Mouse (Mus musculus): ENCODE results near the gene Ttc26. TPM values are rescaled to one million over a fixed set of nuclear protein-coding genes. Genes with fewer than 3 reads are reported as not detected.
"Not testable (repeated sequence)": the region's sequence is repeated elsewhere in the genome, so short reads cannot be mapped to it uniquely, and the experiment has no call there.

Ttc26 gene
- polyA plus RNA-seq, 1 experiment from 2014 or later: 6.4 TPM

DNA sequence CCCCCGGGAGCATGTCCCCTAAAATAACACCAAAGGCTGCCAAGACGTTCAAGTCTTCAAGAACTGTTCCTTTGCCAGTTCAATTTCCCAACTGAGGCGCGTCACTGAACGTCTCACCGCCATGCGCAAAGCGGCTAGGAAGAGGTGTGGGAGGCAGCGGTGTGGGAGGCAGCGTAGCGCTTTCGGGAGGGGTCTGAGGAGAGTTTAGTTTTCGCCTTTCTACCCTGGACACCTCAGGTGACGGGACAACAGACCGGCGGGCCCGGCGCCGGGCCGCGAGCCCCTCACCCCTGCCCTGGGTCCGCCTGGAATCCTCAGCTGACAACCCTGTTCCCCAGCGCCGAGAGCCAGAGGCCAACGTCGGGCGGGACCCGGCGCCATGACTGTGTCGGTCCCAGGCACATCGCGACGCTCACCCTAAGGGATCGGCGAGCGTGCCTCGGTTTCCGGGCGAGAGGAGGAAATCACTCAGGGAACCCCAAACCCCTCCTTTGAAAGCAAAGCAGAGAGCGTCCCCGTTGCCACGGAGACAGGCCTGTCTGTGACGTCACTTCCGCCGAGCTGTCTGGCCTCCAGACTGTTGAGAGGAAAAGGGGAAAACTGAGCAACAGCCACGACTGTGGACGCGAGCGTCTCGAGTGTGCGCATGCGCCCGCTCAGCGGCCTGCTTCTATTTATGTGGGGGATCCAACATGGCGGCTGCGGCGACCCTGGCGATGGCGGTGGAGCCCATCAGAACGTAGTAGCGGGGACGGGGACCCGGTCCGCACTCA is 52.2 kb downstream of the Ttc26 start, which contains the start of gene Ubn2:
Ubn2 (plus strand) TSS at position 690 of the 773 bp plus-strand sequence.
- H3K27me3 ChIP-seq: no peaks in the 10 kb centered on the region
- H3K36me3 ChIP-seq: no peaks in the 10 kb centered on the region
- peak; percentile 99 for ATAC-seq (ENCODE audit: low read depth)
- peak within 1 kb of the TSS; percentile 77 for H3K4me2 ChIP-seq
- H3K9ac ChIP-seq: peak within 1 kb of the TSS; percentile 98
- WGBS: under 1% methylated on average over 64 of the region's 64 CpGs
- peak within 1 kb of the TSS; percentile 99 for H3K27ac ChIP-seq (replicated peaks)
- peak within 1 kb of the TSS; percentile 98 for H3K4me3 ChIP-seq
- peaks cover 37% of the 10 kb centered on the region for H3K4me1 ChIP-seq (replicated peaks)
- H3K9me3 ChIP-seq: no peaks in the 10 kb centered on the region

DNA sequence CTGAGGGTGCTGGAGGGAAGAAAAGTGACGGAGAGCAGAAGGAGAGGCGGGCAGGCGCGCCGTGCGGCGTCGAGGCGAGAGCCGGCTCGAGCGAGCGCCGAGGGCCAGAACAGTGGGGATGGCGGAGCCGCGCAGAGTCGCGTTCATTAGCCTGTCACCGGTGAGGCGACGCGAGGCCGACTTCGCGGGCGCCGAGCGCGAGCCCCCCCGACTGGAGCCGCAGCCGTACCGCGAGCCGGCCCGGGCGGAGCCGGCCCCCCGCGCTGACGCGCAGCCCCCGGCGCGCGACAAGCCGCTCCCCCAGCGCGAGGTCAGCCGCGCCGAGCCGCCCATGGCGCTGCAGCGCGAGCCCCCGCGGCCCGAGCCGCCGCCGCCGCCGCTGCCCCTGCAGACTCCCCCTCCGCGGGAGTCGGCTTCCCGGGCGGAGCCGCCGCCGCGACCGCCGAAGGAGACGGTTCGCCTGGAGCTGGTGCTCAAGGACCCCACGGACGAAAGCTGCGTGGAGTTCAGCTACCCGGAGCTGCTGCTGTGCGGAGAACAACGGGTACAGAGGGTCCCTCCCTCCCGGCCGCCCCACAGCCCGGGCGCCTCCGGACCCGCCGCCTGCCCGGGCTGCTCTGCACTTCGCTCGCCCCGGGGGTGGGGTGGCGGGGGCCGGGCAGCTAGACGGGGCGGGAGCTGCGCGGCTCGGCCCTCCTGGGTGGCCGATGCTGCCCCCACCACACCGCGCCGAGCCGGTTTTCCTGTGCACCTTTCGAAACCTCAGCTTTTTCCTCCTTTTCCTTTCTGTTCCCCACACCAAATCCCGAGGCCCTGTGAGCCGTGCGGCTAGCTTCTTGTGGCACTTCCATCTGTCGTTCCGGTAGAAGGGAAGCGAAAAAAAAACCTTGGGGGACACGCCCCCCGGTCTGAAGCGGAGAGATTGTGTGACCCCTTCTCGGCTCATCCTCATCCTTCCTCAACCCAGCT is 53.1 kb downstream of the Ttc26 start:
- peak; percentile 86 for ATAC-seq (ENCODE audit: low read depth)
- WGBS: under 1% methylated on average over 115 of the region's 118 CpGs

DNA sequence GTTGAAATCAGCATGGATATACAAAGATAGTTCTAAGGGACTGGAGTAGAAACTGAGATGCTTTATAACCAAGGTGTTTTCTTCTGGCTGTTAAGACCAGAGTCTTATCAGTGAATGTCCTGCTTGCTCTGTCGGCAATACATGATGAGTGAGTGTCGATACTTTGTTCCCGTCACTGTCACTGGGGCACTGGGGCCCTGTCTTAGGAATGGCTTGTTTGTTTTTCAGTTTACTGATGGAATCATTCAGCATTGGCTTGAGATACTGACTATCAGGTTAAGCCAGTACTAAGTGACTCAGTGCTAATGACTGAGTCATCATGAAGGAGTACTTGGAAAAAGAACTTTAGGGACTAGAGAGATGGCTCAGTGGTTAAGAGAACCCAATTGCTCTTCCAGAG is 62.6 kb downstream of the Ttc26 start:
- no peak overlapping the region for H3K9ac ChIP-seq
- H3K4me2 ChIP-seq: no peak overlapping the region
- no peak overlapping the region for H3K4me3 ChIP-seq
- no peaks in the 10 kb centered on the region for H3K27me3 ChIP-seq
- ATAC-seq (ENCODE audit: low read depth): no peak
- no peaks in the 10 kb centered on the region for H3K4me1 ChIP-seq (replicated peaks)
- no peak overlapping the region for H3K27ac ChIP-seq (replicated peaks)
- WGBS: 93% methylated on average over 3 of the region's 3 CpGs
- H3K36me3 ChIP-seq: peaks cover 52% of the 10 kb centered on the region
- no peaks in the 10 kb centered on the region for H3K9me3 ChIP-seq

More for the DNA sequence above, 53.1 kb downstream of the Ttc26 start:
- Histone ChIP-seq H3K4me2 (peak overlapping the region; percentile 77), H3K27ac (replicated peaks) (peak overlapping the region; percentile 99), H3K4me1 (replicated peaks) (peaks cover 37% of the 10 kb centered on the region), H3K27me3 (no peaks in the 10 kb centered on the region), H3K4me3 (peak overlapping the region; percentile 98), H3K36me3 (no peaks in the 10 kb centered on the region), H3K9ac (peak overlapping the region; percentile 98), H3K9me3 (no peaks in the 10 kb centered on the region)

DNA sequence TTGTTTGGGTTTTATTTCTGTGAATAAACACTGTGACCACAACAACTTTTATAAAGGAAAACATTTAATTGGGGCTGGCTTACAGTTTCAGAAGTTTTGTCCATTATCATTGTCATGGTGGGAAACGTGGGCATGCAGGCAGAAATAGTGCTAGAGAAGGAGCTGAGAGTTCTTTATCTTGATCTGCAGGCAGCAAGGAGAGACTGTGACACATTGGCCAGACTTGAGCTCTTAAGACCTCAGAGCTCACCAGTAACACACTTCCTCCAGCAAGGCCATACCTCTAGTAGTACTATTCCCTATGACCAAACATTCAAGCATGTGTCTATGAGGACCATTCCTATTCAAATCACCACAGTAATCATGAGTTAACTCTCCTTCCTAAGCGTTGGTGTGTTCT is 67.0 kb downstream of the Ttc26 start:
- no peaks in the 10 kb centered on the region for H3K9me3 ChIP-seq
- no peak overlapping the region for H3K4me3 ChIP-seq
- no peak for ATAC-seq (ENCODE audit: low read depth)
- H3K4me1 ChIP-seq (replicated peaks): no peaks in the 10 kb centered on the region
- 95% methylated on average over 2 of the region's 2 CpGs for WGBS
- H3K9ac ChIP-seq: no peak overlapping the region
- H3K27ac ChIP-seq (replicated peaks): no peak overlapping the region
- peaks cover 71% of the 10 kb centered on the region for H3K36me3 ChIP-seq
- no peak overlapping the region for H3K4me2 ChIP-seq
- H3K27me3 ChIP-seq: no peaks in the 10 kb centered on the region

DNA sequence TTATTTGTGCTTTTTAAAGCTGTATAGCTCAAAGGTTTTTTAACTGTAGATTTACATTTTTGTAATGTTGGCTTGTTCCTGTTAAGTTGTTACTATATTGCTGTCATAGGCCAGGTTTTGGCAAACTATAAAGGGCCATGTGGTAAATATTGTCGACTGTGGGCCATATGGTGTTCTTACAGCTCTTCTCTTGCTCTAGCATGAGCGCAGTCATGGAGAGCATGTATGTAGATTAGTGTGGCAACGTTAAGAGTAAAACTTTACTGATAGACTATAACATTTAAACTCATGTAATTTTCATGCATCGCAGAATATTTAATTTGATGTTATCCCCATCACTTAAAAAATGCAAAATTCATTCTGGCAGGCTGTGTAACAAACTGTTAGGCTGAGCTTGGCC is 71.8 kb downstream of the Ttc26 start:
- Histone ChIP-seq H3K27me3 (no peaks in the 10 kb centered on the region), H3K9ac (no peak overlapping the region), H3K36me3 (peaks cover 71% of the 10 kb centered on the region), H3K4me3 (no peak overlapping the region), H3K4me2 (no peak overlapping the region), H3K27ac (replicated peaks) (no peak overlapping the region), H3K4me1 (replicated peaks) (no peaks in the 10 kb centered on the region), H3K9me3 (no peaks in the 10 kb centered on the region)
- no peak for ATAC-seq (ENCODE audit: low read depth)
- WGBS: 97% methylated on average over 4 of the region's 4 CpGs

DNA sequence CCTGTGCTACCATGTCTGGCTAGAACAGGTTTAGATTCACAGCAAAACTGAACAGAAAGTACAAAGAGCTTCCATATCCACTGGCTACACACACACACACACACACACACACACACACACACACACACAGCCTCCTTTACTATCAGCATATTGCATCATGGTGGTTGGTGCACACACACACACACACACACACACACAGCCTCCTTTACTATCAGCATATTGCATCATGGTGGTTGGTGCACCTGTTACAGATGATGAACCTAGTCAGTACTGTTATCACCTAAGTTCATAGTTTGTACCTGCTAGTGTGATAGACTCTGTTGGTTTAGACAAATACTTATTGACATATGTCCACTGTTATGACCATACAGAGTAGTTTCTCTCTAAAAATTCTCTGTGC is 75.2 kb downstream of the Ttc26 start:
- peaks cover 60% of the 10 kb centered on the region for H3K36me3 ChIP-seq
- not testable (repeated sequence) for H3K27me3 ChIP-seq; ATAC-seq (ENCODE audit: low read depth); H3K9ac ChIP-seq; H3K4me2 ChIP-seq; H3K4me1 ChIP-seq (replicated peaks); H3K9me3 ChIP-seq; H3K4me3 ChIP-seq; H3K27ac ChIP-seq (replicated peaks)

DNA sequence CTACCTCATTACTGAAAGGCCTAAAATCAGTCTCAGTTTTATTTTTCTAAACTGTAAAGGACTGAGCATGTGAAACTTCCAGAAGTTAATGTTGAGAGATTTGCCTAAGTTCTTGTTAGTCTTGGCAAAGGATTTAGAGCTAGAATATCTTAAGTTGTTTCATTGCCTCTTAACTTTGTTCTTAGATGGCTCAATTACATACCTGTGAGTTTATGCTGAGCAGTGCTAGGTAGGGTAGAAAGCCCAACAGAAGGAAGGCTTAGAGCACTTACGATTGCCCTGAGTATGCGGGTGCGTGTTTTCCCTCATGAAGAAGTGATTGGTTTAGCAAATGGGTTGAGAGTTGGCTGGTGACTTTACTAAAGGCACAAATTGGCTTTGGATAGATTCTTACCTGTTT is 76.8 kb downstream of the Ttc26 start:
- Histone ChIP-seq H3K27me3 (no peaks in the 10 kb centered on the region), H3K36me3 (peaks cover 63% of the 10 kb centered on the region), H3K27ac (replicated peaks) (no peak overlapping the region), H3K4me1 (replicated peaks) (no peaks in the 10 kb centered on the region), H3K9ac (no peak overlapping the region), H3K9me3 (no peaks in the 10 kb centered on the region), H3K4me3 (no peak overlapping the region), H3K4me2 (no peak overlapping the region)
- ATAC-seq (ENCODE audit: low read depth): no peak
- WGBS: 94% methylated on average over 3 of the region's 3 CpGs

DNA sequence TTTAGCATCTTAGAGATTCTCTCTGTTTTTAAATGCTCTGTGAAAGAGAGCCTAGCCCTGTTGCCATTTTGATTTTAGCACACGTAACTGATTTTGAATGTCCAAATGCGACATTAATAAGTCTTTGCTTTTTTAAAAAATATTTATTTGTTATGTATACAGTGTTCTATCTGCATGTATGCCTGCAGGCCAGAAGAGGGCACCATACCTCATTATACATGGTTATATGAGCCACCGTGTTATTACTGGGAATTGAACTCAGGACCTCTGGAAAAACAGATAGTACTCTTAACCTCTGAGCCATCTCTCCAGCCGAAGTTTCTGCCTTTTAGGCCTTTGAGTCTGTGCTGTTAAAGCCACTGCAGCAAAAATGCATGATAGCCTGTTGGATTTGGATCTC is 88.3 kb downstream of the Ttc26 start:
- peaks cover 59% of the 10 kb centered on the region for H3K36me3 ChIP-seq
- H3K27ac ChIP-seq (replicated peaks): no peak overlapping the region
- no peaks in the 10 kb centered on the region for H3K27me3 ChIP-seq
- no peak overlapping the region for H3K9ac ChIP-seq
- no peak for ATAC-seq (ENCODE audit: low read depth)
- H3K9me3 ChIP-seq: 0 out of 2 replicates have a peak, but pooled peaks cover 3% of the 10 kb centered on the region
- H3K4me2 ChIP-seq: no peak overlapping the region
- WGBS: 89% methylated on average over 4 of the region's 4 CpGs
- H3K4me1 ChIP-seq (replicated peaks): no peaks in the 10 kb centered on the region
- no peak overlapping the region for H3K4me3 ChIP-seq

Other genes starting within 250 kb of the Ttc26 start
- 14.6 and 15.4 TPM in 2 replicates for gene D630045J12Rik, start 127.5 kb upstream of the Ttc26 start, polyA plus RNA-seq (2015; fragmentation: Nextera tagmentation; extraction: Ambion mirVana)
- 9.9 and 10.1 TPM in 2 replicates for gene Zc3hav1l, start 82.2 kb upstream of the Ttc26 start, polyA plus RNA-seq (2015; fragmentation: Nextera tagmentation; extraction: Ambion mirVana)
- gene Zc3hav1, start 26.9 kb upstream of the Ttc26 start, polyA plus RNA-seq (2015; fragmentation: Nextera tagmentation; extraction: Ambion mirVana): 1.1 and 1.3 TPM in 2 replicates
- 23.5 and 23.7 TPM in 2 replicates for gene Ubn2, start 52.5 kb downstream of the Ttc26 start, polyA plus RNA-seq (2015; fragmentation: Nextera tagmentation; extraction: Ambion mirVana)
- 165 and 187 TPM in 2 replicates for gene Fmc1, start 152.0 kb downstream of the Ttc26 start, polyA plus RNA-seq (2015; fragmentation: Nextera tagmentation; extraction: Ambion mirVana)
- gene Luc7l2, start 169.9 kb downstream of the Ttc26 start, polyA plus RNA-seq (2015; fragmentation: Nextera tagmentation; extraction: Ambion mirVana): 38.3 and 41.1 TPM in 2 replicates